Mouse (Mus musculus) bone marrow macrophage, adult 2 months (primary cell): ENCODE data around the gene Pde11a.

ENCODE experiments used
- CTCF ChIP-seq: IDR thresholded peaks from 2 replicates; pipeline ENCODE4 v1.5.1; 2012; ENCODE audit warnings: low read depth, mild to moderate bottlenecking, low read length, moderate library complexity
- POLR2A ChIP-seq: IDR thresholded peaks from 2 replicates; pipeline ENCODE4 v1.6.1; 2012; ENCODE audit warnings: mild to moderate bottlenecking, low read depth, low read length, borderline replicate concordance

GRCm38 (mm10) chr2:75955709-75956108, 382.9 kb downstream of the Pde11a start:
- TF ChIP-seq POLR2A: no peak
- TF ChIP-seq CTCF: no peak
